Mouse (Mus musculus): ENCODE measurements at regions not wholly inside any gene's neighbourhood (a gene's known extent, or its start where the extent isn't known, plus 50 kb on each side); places are given as distances from the start of the nearest gene placed in this dataset.

DNA sequence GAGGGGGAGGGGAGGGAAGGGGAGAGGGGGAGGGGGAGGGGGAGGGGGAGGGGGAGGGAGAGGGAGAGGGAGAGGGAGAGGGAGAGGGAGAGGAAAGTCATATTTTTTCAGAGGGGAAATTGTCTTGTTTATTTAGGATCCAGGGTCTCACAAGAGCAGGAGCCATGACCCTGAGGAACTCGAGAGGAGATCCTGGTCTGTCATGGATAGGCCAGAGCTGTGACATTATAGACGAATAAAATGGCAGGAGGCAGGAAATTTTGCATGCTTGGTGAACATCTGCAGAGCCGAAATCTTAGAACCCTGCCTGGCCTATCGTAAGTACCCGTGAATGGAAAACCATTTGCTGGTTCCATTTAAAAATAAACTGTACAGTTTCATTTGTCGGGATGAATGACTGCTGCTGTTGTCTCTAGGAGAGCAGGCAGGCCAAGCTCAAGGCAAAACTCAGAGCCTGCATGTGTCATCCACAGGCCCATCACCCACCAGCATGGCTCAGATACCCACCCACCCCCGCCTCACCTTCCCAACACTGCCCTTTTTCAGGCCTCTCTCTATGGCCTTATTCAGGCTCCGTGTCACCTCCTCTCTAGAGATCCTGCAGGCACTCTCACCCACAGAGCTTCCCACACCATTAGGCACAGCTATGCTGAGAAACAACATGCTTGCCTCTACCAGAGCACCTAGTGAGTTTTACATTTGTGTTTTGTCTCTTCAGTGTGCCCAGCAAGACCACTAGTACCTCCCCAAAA lies 184.7 kb downstream of the Lmo4 start:
- TF ChIP-seq POLR2A (IDR thresholded peaks at IDR 0.05; ENCODE audit: low read depth, low read length) (no peak), CTCF (IDR thresholded peaks at IDR 0.05; ENCODE audit: borderline replicate concordance, insufficient read depth, low read length) (no peak)
